Mouse (Mus musculus): ENCODE measurements around the gene 4930415O20Rik. TPM values are rescaled to one million over a fixed set of nuclear protein-coding genes. Genes with fewer than 3 reads are reported as not detected.

4930415O20Rik gene
- polyA plus RNA-seq, 1 experiment: 0.09 TPM

DNA sequence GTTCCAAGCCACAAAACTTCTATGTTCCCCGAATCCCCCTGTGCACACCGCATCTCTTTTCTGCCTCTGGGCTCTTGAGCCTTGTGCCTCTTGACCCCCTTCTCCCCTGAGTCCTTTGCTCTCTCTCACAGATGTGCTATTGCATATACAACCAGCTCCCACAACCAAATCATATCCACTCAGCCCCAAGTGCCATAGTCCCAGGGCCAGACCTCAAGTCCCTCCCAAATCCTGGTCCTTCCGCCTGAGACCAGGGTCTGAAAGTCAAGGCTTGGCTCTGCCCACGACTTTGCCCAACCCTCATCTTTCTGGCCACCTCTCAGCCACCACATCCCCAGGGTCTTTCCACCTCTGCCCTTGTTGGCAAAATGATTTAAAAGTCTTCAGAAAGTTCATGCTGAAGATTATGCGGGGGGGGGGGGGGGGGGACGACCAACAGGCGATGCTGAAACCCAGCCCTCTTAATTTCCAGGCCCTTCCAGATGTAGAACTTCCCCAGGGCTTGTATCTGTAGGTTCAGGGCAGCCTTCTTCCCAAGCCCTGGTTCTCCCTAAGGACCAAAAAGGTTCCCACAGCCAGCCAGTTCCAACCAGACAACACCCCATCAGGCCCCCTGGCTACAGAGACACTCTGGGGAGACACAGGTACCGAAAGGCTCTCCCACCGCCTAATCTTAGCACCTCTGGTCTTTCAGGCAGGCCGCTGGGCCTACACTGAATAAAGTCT is 37.4 kb downstream of the 4930415O20Rik start:
- Histone ChIP-seq H3K4me3 (ENCODE audit: insufficient read depth, poor library complexity, severe bottlenecking) (peak overlapping the region; percentile 63), H3K79me2 (ENCODE audit: control insufficient read depth, insufficient read depth) (peaks cover 58% of the 10 kb centered on the region), H3K36me3 (ENCODE audit: control insufficient read depth, insufficient read depth) (peaks cover 14% of the 10 kb centered on the region), H3K79me3 (ENCODE audit: low read depth) (peaks cover 27% of the 10 kb centered on the region), H3K27me3 (ENCODE audit: control insufficient read depth, insufficient read depth, insufficient read length) (no peaks in the 10 kb centered on the region), H3ac (ENCODE audit: control insufficient read depth, insufficient read length, low read depth) (peak overlapping the region; percentile 90)
- TF ChIP-seq MAX (IDR thresholded peaks at IDR 0.05) (no peak), USF1 (IDR thresholded peaks at IDR 0.05; ENCODE audit: low read depth) (no peak), CTCF (IDR thresholded peaks at IDR 0.05; ENCODE audit: control insufficient read depth, insufficient read depth, insufficient read length) (no peak), MYOG (IDR thresholded peaks at IDR 0.05; ENCODE audit: control insufficient read depth, extremely low read depth, insufficient read length) (no peak), CEBPB (IDR thresholded peaks at IDR 0.05; ENCODE audit: low read depth) (no peak), FOSL1 (IDR thresholded peaks at IDR 0.05; ENCODE audit: insufficient read depth, low read length, poor library complexity, severe bottlenecking) (no peak), MYOD1 (IDR thresholded peaks at IDR 0.05; ENCODE audit: control insufficient read depth, insufficient read length, low read depth) (no peak)

DNA sequence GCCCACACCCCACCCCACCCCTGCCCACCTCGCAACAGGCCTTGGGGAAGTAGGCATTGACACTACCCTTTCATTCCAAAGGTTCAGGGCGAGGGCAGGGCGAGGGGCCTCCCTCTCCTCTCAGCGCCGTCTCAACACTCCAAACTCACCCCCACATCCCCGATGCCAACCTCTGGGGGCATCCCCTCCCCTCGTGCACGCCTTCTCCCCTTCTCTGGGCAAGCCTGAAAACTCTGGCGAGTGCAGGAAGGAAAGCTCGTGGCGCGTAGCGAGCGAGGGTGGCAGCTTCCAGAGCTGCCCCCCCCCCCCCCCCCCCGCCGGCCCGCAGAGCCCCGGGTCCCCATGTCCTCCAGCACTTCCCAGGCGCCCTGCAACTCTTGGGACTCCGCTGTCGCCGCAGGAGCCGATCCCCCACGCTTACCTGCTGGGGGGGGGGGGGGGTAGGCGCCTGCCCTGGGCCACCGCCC is 38.0 kb downstream of the 4930415O20Rik start:
- Histone ChIP-seq H3K79me3 (ENCODE audit: low read depth) (peaks cover 27% of the 10 kb centered on the region), H3K27me3 (ENCODE audit: control insufficient read depth, insufficient read depth, insufficient read length) (no peaks in the 10 kb centered on the region), H3K36me3 (ENCODE audit: control insufficient read depth, insufficient read depth) (peaks cover 8% of the 10 kb centered on the region), H3ac (ENCODE audit: control insufficient read depth, insufficient read length, low read depth) (peak overlapping the region; percentile 90), H3K4me3 (ENCODE audit: insufficient read depth, poor library complexity, severe bottlenecking) (peak overlapping the region; percentile 63), H3K79me2 (ENCODE audit: control insufficient read depth, insufficient read depth) (peaks cover 52% of the 10 kb centered on the region)
- TF ChIP-seq MYOD1 (IDR thresholded peaks at IDR 0.05; ENCODE audit: control insufficient read depth, insufficient read length, low read depth) (no peak), USF1 (IDR thresholded peaks at IDR 0.05; ENCODE audit: low read depth) (no peak), CEBPB (IDR thresholded peaks at IDR 0.05; ENCODE audit: low read depth) (no peak), CTCF (IDR thresholded peaks at IDR 0.05; ENCODE audit: control insufficient read depth, insufficient read depth, insufficient read length) (no peak), MYOG (IDR thresholded peaks at IDR 0.05; ENCODE audit: control insufficient read depth, extremely low read depth, insufficient read length) (no peak), FOSL1 (IDR thresholded peaks at IDR 0.05; ENCODE audit: insufficient read depth, low read length, poor library complexity, severe bottlenecking) (no peak), MAX (IDR thresholded peaks at IDR 0.05) (no peak)

DNA sequence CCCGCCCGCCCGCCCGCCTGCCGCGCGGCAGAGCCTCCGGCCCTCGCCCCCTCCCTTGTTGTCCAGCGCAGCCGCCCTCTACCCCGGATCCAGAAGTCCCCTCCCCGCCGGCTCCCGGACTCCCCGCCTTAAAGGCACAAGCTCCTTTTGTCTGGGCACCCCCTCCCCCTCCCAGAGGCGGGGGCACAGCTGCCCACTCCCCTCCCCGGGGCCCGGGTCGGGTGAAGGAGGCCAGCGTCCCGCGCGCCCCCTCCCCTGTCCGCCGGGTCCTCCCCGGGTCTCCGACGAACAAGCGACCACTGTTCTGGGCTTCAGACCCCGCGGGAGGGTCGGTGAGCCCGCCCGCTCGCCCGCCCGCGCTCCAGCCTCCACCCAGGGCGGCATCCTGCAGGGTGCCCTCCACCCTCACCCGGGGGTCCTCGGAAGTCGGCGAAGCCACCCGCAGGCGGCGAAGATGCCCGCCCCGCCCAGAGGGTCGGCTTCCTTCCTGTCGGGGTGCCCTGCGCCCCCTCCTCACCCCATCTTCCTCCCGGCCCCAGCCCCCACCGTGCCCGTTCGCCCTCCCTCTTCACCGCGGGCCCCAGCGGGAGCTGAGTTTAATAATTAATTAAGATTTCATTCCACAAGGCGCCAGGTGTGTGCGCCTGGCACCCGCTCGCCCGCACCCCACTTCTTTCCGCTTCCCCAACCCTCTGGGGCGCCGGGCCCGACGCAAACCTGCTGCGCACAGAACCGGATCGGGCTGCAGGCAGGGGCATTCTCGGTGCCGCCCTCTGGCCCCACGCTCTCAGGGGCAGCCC is 38.7 kb downstream of the 4930415O20Rik start, which contains the start of gene Adcy6:
Adcy6 (minus strand) TSS at position 746 of the 800 bp plus-strand sequence.
- H3K4me3 ChIP-seq (ENCODE audit: insufficient read depth, poor library complexity, severe bottlenecking): peak within 1 kb of the TSS; percentile 63
- H3K36me3 ChIP-seq (ENCODE audit: control insufficient read depth, insufficient read depth): peaks cover 4% of the 10 kb centered on the region
- H3K79me2 ChIP-seq (ENCODE audit: control insufficient read depth, insufficient read depth): peaks cover 45% of the 10 kb centered on the region
- H3K79me3 ChIP-seq (ENCODE audit: low read depth): peaks cover 27% of the 10 kb centered on the region
- TF ChIP-seq CTCF (IDR thresholded peaks at IDR 0.05; ENCODE audit: control insufficient read depth, insufficient read depth, insufficient read length) (no peak), MYOG (IDR thresholded peaks at IDR 0.05; ENCODE audit: control insufficient read depth, extremely low read depth, insufficient read length) (no peak), MYOD1 (IDR thresholded peaks at IDR 0.05; ENCODE audit: control insufficient read depth, insufficient read length, low read depth) (no peak), CEBPB (IDR thresholded peaks at IDR 0.05; ENCODE audit: low read depth) (no peak), USF1 (IDR thresholded peaks at IDR 0.05; ENCODE audit: low read depth) (no peak), MAX (IDR thresholded peaks at IDR 0.05) (no peak), FOSL1 (IDR thresholded peaks at IDR 0.05; ENCODE audit: insufficient read depth, low read length, poor library complexity, severe bottlenecking) (no peak)
- H3ac ChIP-seq (ENCODE audit: control insufficient read depth, insufficient read length, low read depth): peak within 1 kb of the TSS; percentile 90
- H3K27me3 ChIP-seq (ENCODE audit: control insufficient read depth, insufficient read depth, insufficient read length): no peaks in the 10 kb centered on the region

DNA sequence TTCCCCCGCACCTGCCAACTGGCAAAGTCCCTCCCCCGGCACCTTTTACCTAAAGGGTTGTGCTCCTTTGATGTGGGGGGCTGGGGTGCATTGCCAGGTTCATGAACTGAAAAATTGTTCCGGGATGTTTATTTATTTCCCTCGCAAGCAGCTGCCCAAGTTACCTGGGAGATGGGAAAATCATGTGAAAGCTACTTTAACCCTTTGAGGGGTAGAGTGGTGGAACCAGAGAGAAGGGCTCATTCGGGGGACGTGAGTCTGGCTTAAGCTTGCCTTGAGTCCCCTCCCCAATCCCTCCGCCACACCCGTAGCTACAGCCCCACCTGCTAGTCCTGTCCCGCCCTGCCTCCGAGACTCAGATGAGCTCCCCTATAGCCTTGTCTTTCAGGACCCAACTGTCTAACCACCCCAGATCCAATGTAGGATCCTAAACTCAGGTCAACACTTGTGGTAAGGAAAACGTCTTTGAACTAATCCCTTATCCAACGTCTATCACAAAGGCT is 39.4 kb downstream of the 4930415O20Rik start:
- Histone ChIP-seq H3K4me3 (ENCODE audit: insufficient read depth, poor library complexity, severe bottlenecking) (peak overlapping the region; percentile 63), H3K79me3 (ENCODE audit: low read depth) (peaks cover 22% of the 10 kb centered on the region), H3ac (ENCODE audit: control insufficient read depth, insufficient read length, low read depth) (no peak overlapping the region), H3K79me2 (ENCODE audit: control insufficient read depth, insufficient read depth) (peaks cover 38% of the 10 kb centered on the region), H3K36me3 (ENCODE audit: control insufficient read depth, insufficient read depth) (peaks cover 4% of the 10 kb centered on the region), H3K27me3 (ENCODE audit: control insufficient read depth, insufficient read depth, insufficient read length) (no peaks in the 10 kb centered on the region)
- TF ChIP-seq MAX (IDR thresholded peaks at IDR 0.05) (no peak), CTCF (IDR thresholded peaks at IDR 0.05; ENCODE audit: control insufficient read depth, insufficient read depth, insufficient read length) (no peak), MYOD1 (IDR thresholded peaks at IDR 0.05; ENCODE audit: control insufficient read depth, insufficient read length, low read depth) (no peak)

DNA sequence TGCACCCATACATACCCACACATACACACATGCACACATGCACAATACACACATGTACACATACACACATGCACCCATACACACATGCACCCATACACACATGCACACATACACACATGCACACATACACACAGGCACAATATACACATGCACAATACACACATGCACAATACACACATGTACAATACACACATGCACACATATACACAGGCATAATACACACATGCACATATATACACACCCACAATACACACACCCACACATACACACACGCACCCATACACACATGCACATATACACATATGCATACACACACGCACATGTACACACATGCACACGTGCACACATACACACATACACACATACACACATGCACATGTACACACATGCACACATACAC is 41.4 kb downstream of the 4930415O20Rik start:
- Histone ChIP-seq H3K36me3 (ENCODE audit: control insufficient read depth, insufficient read depth) (no peaks in the 10 kb centered on the region), H3K79me3 (ENCODE audit: low read depth) (peaks cover 4% of the 10 kb centered on the region), H3K4me3 (ENCODE audit: insufficient read depth, poor library complexity, severe bottlenecking) (no peak overlapping the region), H3K27me3 (ENCODE audit: control insufficient read depth, insufficient read depth, insufficient read length) (no peaks in the 10 kb centered on the region), H3ac (ENCODE audit: control insufficient read depth, insufficient read length, low read depth) (no peak overlapping the region), H3K79me2 (ENCODE audit: control insufficient read depth, insufficient read depth) (peaks cover 18% of the 10 kb centered on the region)
- TF ChIP-seq CTCF (IDR thresholded peaks at IDR 0.05; ENCODE audit: control insufficient read depth, insufficient read depth, insufficient read length) (no peak), USF1 (IDR thresholded peaks at IDR 0.05; ENCODE audit: low read depth) (no peak), MAX (IDR thresholded peaks at IDR 0.05) (no peak), MYOG (IDR thresholded peaks at IDR 0.05; ENCODE audit: control insufficient read depth, extremely low read depth, insufficient read length) (no peak), FOSL1 (IDR thresholded peaks at IDR 0.05; ENCODE audit: insufficient read depth, low read length, poor library complexity, severe bottlenecking) (no peak), CEBPB (IDR thresholded peaks at IDR 0.05; ENCODE audit: low read depth) (no peak), MYOD1 (IDR thresholded peaks at IDR 0.05; ENCODE audit: control insufficient read depth, insufficient read length, low read depth) (no peak)

Measured in C2C12 (cell line).